Mouse (Mus musculus): ENCODE measurements around the gene Wdr12. TPM values are rescaled to one million over a fixed set of nuclear protein-coding genes. Genes with fewer than 3 reads are reported as not detected.
"Not testable (repeated sequence)": the region's sequence is repeated elsewhere in the genome, so short reads cannot be mapped to it uniquely, and the experiment has no call there.

Wdr12 gene
- 10 to 100 TPM; 15.8 to 17.8 TPM for total RNA-seq (2021)
- 1.8 TPM in 2 replicates for polyA plus RNA-seq (2012; rRNA removed)
- long read RNA-seq, full-length matches to known transcripts: 20 of 22 reads
- long read RNA-seq, partial matches to known transcripts: 2 of 22 reads
- long read RNA-seq, other reads (novel, unspliced or antisense): 0 of 22 reads

DNA sequence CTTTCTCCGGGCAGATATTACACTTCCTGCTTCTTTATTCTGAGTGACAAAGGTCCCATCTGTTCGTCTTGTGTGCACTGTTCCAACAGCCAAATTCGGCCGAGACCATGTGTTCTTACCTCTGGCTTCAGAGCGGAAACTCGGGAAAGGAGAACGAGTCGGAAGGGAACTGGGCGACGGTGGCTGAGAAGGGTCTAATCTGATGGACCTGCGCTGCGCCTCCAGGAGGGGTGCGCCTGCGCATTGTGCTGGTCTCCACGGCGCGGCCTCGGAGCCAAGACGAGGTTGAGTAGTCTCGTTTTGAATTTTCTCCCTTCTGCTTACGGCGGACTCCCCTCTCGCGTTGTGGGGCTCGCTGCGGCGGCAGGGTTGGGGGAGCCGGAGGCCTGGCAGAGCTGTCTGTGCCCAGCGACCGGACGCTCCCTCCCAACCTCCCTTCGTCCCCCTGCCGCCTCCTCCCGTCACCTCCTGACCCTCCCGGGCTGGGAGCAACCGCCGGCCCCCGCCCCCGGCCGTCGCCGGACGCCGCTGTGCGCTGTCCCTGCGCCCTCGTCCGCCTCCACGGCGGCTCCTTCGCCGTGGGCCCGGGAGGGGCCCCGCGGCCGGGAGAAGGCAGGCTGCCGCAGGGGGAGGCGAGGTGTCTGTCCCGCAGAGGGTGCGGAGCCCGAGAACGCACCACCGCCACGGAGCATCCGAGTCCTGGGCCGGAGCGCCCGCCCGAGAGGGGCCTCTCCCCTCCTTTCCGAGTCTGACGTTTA is at the start of gene Wdr12, which contains the start of gene Carf:
Wdr12 (minus strand) TSS at position 622 of the 758 bp plus-strand sequence.
Carf (plus strand) TSS at position 224 of the 758 bp plus-strand sequence.
- peak; percentile 98 for DNase-seq

DNA sequence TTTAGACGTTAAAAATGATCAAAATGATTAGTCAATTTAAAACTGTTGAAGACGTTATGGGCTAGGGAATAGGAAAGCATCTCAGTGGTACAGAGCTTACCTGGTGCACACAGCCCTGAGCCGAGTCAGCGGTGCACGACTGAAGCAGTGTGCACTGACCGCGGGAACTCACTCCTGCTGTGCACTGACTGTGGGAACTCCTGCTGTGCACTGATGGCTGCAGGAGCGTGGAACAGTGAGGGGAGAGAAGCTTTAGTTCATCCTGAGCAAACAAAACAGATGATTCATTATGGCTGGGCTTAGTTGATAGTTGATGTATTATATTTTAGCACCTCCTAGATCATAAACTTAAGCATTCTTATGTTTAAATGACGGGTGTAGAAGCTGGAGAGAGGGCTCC is 38.9 kb upstream of the Wdr12 start:
- no peak for DNase-seq

DNA sequence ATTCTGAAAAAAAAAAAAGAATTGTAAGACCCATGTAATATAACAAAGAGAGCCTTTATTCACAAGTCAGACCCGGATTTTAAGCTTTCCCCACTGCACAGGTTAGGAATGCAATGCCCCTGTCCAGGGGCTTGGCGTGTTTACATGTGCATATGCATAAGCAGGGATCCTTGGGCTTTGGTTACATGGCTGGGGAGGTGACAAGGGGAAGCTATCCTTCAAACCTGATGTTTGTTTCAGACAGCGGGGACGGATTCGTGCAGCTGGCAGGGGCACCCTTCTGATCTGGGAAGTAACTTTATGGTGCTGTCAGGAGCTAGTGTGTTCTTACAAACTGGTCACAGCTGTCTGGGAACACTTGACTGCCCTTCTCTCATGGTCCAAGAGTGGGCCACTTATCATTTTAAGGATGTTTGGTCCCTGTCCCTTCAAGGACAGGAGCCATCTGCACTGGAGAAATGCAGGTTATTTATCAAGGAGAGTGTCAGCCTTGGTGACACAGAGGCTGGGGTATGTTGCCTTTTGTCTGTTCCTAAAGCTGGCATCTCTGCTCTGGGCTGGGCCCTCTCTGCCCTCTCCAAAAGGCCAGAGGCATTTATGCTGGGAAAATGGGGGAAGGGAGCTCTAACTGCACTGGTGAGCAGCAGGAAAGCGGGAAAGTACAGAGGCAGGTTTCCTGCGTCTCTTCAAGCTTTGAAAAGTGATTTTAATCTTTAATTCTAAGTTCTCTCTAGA is 19.4 kb upstream of the Wdr12 start:
- DNase-seq: peak; percentile 36

DNA sequence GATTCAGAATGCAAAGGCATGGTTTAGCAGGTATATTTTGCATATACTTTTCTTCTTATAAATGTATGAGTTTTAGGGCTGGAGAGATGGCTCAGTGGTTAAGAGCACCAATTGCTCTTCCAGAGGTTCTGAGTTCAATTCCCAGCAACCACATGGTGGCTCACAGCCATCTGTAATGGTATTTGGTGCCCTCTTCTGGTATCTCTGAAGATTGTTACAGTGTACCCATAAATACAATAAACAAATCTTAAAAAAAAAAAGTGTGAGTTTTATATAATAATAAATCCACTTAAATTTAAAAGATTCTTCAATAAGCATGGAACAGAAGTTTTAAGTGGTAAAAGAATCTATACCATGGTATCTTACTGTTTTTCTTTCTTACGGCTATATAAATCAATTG is 6.1 kb upstream of the Wdr12 start:
- DNase-seq: no peak

DNA sequence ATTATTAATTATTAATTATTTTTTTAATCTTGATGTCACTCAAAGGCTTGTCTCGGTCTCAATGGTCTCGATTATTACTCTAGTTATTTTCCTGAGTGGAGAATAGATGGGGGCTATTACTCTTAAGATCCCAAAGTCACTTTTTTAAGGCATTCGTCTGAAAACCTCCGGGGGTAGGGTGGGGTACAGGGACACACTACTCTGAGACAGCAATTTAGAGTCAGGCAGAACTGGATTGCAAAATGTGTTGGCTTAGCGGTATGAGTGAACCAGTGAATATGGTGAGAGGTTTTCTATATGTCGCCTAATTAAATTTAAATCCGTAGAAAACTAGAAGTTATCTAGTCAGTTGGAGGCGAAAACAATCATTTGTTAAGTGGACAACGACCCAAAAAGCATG is 394 bp upstream of the Wdr12 start:
- DNase-seq: no peak

DNA sequence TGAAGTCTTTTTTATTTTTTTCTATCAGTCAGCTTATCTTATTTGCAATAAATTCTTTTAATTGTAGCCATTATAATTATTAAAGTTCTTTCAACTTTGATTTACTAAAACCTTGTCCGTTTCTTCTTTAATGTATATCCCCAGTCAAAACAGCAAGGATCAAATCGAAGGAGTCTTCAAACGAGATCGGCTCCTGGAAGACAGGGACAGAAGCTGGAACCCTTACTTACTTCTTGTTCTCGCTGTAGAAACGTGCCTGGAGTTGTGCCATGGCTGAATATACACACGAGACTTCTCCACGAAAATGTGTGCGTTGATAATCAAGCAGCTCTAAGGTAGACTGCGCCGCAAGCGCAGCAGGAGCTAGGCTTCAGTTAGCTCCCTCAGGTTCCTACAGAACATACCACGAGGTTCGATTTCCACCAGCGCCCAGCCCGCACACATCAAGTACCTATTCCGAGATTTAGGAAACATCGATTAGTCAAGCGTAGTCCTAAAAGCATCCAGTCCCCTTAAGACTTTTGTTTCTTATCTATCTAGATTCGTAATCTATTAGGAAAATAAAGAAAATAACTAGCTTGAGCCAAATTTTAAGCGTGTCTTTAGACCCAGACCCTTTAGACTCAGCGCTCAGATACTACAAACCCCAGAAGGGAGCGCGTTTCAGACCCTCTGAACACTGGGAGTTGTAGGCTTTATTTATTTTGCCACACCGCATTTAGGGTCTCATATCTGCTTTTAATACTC is 995 bp downstream of the Wdr12 start:
- peak; percentile 74 for DNase-seq

DNA sequence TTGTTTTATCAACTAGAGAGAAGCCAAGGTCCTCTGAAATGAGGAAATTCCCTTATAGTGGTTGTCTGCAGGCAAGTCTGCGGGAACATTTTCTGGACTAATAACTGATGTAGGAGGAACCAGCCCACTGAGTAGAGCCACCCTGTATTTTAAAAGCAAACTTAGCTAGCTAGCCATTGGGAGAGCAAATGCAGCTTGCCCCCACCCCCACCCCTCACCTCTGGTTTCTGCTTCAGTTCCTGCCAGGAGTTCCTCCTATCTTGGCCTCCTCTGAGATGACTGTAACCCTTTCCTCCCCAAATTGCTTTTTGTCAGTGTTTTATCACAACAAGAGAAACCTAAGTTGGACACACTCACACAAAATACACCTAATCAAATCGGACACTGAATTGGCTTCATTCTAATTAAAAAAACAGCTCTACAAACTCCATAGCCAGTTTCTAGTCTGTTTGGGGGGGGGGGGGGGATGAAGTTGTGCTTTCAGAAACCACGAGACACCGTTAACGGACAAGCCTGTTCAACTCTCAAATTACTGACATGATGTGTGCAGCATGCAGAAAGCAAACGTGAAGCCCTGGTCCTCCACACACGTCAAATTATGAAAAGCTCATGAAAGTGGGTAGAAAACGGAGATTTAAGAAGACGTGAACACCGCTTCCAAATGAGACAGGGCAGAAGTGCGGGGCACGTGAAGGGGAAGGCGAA is 1.7 kb downstream of the Wdr12 start:
- peak; percentile 4 for DNase-seq

DNA sequence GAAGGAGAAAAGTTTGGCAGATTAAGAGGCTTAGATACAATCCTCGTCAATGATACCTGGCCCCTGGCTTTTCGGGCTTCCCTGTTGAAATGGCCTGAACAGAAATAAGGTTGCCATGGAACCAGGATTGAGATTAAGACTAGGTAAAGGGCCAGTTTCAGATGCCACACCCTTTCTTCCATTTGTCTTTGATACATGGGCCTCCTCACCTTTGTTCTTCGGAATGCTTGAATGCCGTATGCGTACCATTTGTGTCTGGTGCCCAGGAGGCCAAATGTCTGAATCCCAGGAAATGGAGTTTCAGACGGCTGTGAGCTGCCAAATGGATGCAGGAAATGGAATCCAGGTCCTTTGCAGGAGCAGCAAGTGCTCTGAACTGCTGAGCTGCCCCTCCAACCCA is 22.0 kb downstream of the Wdr12 start:
- DNase-seq: no peak

DNA sequence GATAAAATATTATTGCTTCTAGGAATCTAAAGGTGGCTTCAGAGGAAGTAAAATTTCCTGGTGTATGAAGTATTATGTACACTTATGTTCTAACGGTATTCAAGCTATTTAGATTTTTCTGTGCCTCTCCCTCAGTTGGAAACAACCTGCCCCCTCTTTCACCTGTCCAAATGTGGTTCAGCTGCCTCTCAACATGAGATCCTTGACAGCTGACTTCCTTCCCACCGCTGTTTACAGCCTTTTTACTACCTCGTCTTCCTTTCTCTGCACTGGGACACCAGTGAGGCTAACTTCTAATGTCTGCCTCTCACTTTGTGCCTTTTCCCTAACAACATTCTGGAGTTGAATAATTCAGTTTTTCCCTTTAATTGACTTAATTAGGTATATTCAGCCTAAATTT is 22.9 kb downstream of the Wdr12 start:
- DNase-seq: no peak

DNA sequence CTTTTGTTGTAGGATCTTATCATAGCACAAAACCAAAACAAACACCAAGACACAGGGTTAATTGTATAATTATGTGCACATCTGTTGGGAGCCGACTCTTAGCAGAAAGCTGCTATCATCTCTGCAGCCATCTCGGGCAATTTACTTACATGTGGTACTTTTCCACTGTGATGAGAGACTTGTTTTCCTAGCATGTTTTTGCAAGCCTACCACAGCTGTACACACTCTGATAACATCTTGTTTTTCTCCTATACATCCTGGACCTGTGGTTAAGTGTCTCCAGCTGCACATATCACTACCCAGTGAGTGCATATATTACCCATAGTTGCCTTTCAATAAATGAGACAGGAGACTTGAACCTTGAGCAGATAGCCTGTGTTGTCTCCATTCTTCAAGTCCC is 23.5 kb downstream of the Wdr12 start:
- no peak for DNase-seq

DNA sequence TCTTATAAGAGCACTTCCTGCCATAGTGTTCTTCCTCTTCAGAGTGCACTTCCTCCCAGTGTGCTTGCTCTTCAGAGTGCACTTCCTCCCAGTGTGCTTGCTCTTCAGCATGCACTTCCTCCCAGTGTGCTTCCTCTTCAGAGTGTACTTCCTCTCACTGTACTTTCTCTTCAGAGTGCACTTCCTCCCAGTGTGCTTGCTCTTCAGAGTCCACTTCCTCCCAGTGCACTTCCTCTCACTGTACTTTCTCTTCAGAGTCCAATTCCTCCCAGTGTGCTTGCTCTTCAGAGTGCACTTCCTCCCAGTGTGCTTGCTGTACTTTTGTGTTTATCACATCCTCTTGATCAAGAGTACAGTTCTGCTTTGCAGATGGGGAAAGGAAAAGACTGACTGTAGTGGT is 27.7 kb downstream of the Wdr12 start:
- not testable (repeated sequence) for DNase-seq

DNA sequence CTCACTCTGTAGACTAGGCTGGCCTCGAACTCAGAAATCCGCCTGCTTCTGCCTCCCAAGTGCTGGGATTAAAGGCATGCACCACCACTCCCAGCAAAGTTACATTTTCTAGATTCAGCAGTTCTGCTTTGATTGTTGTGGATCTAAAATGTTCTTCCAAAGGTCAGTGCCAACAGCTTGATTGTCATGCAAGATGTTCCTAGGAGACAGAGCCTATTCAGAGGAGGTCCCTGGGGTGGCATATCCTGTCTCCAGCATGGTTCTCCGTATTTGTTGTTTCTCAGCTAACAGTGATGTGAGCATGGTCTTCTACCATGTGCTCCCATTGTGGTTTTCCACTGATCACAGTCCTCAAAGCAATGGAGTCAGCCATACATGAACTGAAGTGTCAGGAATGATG is 42.1 kb downstream of the Wdr12 start:
- DNase-seq: no peak

DNA sequence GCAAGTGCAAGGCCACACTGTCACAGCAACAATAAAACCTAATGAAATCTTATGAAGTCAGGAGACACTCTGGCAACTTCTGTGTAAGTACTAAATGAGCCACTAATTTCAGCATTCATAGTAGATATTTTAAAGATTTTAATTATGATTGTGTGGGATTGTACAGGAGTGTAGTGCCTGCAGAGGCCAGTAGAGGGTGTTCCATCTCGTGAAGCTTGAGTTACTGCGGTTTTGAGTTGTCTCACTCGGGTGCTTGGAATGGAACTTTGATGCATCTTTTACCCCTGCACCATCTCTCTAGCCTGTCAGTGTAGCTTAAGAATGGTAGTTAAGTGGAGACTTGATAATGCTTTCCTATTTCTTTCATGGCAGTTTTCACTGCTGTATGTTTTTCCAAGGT is 43.8 kb downstream of the Wdr12 start:
- DNase-seq: no peak

DNA sequence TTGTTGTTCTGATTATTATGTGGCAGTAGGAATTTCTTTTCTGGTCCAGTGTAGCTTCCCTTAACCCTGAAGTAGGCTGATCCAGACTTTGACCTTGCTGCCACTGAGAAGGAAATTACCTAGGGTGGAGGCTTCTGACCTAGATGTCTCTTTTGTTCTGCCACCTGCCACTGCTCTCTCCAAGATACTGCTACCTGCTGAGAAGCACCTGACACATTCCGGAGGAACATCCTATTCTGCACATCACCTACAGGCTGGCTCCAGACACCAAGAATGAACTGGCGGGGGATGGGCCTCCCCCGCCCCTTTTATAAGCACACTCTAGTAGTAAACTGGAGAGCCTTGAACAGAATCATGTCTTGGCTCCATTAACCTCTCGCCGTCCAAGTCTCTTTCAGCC is 51.0 kb downstream of the Wdr12 start:
- DNase-seq: not testable (repeated sequence)

DNA sequence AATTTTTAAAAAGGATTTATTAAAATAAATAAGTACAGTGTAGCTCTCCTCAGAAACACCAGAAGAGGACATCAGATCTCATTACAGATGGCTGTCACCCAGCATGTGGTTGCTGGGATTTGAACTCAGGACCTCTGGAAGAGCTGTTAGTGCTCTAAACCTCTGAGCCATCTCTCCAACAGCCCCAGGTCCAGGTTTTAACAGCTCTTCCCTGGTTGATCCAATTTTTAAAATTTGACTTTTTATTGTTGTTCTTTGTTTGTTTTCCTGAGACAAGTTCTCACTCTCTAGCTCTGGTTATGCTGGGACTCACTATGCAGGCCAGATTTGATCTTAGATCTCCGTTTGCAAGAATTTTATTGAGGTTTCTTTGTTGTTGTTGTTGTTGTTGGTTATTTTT is 53.9 kb downstream of the Wdr12 start:
- no peak for DNase-seq

DNA sequence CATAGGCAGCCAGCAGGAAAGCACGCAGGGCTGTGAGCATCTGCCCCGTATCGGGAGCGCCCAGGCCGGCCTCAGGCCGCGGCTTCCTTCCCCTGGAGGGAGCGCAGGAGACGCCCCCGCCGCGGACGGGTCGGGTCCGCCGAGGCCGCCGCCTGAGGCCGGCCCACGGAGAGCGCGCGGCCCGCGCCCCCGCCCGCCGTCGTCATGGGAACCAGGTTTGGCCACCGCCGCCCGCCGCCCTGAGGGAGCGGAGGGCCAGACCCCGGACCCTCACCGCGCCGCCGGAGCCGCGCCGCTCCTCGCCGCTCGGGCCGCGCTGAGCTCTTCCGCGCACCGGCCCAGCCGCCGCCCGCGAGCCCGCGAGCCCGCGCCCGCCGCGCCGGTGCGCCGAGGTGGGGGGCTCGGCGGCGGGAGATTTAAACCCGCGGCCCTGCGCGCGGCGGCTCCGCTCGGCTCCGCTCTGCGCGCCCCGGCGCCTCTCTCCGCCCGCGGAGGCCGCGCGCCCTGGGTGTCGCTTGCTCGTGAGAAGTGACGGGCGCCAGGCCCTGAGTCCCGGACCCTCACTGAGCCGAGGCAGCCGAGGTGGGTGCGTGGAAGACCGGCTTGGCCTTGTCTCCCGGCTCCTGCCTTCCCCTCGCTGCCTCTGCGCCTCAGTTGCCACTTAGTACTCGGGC is 55.5 kb downstream of the Wdr12 start, which contains the start of gene Ica1l:
Ica1l (minus strand) TSS at position 389 of the 674 bp plus-strand sequence.
- peak; percentile 71 for DNase-seq

DNA sequence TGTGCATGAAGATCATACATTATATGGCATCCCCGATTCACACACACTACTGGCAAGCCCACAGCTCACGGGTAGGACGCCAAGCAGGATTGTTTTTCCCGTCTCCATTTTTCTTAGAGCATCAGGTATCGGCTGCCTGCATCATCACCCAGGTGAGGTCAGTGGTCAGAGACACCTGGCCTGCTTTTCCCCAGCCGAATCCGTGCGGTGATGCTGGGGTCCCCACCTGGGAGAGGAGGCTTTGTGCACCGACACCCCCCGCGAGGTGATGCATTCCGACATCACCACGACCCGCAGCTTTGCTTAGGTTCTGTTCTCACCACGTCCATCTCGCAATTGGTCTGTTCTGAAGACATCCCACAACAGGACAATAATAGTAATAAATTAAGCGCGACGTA is 56.0 kb downstream of the Wdr12 start:
- DNase-seq: peak; percentile 2

DNA sequence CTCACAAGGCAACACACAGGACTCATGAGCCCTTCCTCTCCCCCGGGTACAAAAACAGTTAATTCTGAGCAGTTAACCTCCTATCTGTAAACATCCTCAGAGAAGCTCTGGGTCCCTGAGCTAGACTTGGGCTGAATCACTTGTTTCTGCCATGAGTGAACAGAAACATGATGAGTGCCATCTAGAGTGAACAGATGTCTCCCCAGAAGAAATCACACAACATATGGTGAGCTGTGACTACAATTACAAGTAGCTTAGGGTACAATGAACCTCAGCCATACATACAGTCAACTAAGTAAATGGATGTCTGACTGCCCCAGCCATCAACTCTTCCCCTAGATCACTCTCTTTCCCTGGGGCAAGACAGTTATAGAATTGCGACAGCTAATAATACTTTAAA is 63.4 kb downstream of the Wdr12 start:
- DNase-seq: no peak

Data from adrenal gland, adult 2 months (tissue).